Mouse (Mus musculus) c-Kit-positive CD71-positive TER-119-negative erythroid progenitor cells, embryonic 14.5 days (primary cell): ENCODE measurements around the gene Mia2.
"Not testable (repeated sequence)": the region's sequence is repeated elsewhere in the genome, so short reads cannot be mapped to it uniquely, and the experiment has no call there.

Source experiments
- DNase-seq: peaks from one replicate; pipeline ENCODE4 v3.0.0-alpha.2; 2013; ENCODE audit warnings: low read depth

Gene Mia2

GRCm38 (mm10) chr12:59241031-59241430 is 145.4 kb downstream of the Mia2 start:
- not testable (repeated sequence) for DNase-seq
